Mouse (Mus musculus): Measurements from ENCODE around the gene Thap8. TPM values are rescaled to one million over a fixed set of nuclear protein-coding genes. Genes with fewer than 3 reads are reported as not detected.
"Not testable (repeated sequence)": the region's sequence is repeated elsewhere in the genome, so short reads cannot be mapped to it uniquely, and the experiment has no call there.

Gene Thap8
- polyA plus RNA-seq, 1 experiment from 2014 or later: 0.72 TPM

GRCm38 (mm10) chr7:30235625-30236024 is 44.3 kb upstream of the Thap8 start, which contains the start of gene Ovol3:
TSS of gene Ovol3 (minus strand) at chr7:30235725.
- Histone ChIP-seq H3K9ac (ENCODE audit: low read length) (no peak within 1 kb of the TSS), H3K4me3 (ENCODE audit: control insufficient read depth in 1 of 2, insufficient read depth in 1 of 2, low read depth in 1 of 2, low read length in 2 of 2) (no peak within 1 kb of the TSS), H3K4me2 (ENCODE audit: low read length) (no peak within 1 kb of the TSS), H3K27ac (replicated peaks in 1 of 2; ENCODE audit: control insufficient read depth in 1 of 2, insufficient read depth in 1 of 2, low read depth in 2 of 2, low read length in 2 of 2) (no peak within 1 kb of the TSS), H3K4me1 (ENCODE audit: control insufficient read depth in 2 of 2, insufficient read depth in 2 of 2, low read length in 2 of 2) (peaks cover 3 to 9% of the 10 kb centered on the region in 2 experiments; a peak in 3 of 4 replicates), H3K9me3 (ENCODE audit: control insufficient read depth, low read length) (no peaks in the 10 kb centered on the region), H3K27me3 (ENCODE audit: control insufficient read depth, insufficient read depth, low read length) (no peaks in the 10 kb centered on the region), H3K36me3 (ENCODE audit: control insufficient read depth, insufficient read depth, low read length) (peaks cover 24% of the 10 kb centered on the region)
- no peak for ATAC-seq (ENCODE audit: insufficient number of reproducible peaks, insufficient read depth, low FRiP score, low read depth)
- 79% methylated on average over 4 of the region's 4 CpGs for WGBS

GRCm38 (mm10) chr7:30237374-30237773 is 42.5 kb upstream of the Thap8 start:
- H3K9ac ChIP-seq (ENCODE audit: low read length); H3K27me3 ChIP-seq (ENCODE audit: control insufficient read depth, insufficient read depth, low read length); H3K4me1 ChIP-seq (ENCODE audit: control insufficient read depth in 2 of 2, insufficient read depth in 2 of 2, low read length in 2 of 2); H3K4me2 ChIP-seq (ENCODE audit: low read length); H3K9me3 ChIP-seq (ENCODE audit: control insufficient read depth, low read length); ATAC-seq (ENCODE audit: insufficient number of reproducible peaks, insufficient read depth, low FRiP score, low read depth); H3K27ac ChIP-seq (replicated peaks in 1 of 2; ENCODE audit: control insufficient read depth in 1 of 2, insufficient read depth in 1 of 2, low read depth in 2 of 2, low read length in 2 of 2); H3K4me3 ChIP-seq (ENCODE audit: control insufficient read depth in 1 of 2, insufficient read depth in 1 of 2, low read depth in 1 of 2, low read length in 2 of 2): not testable (repeated sequence)
- H3K36me3 ChIP-seq (ENCODE audit: control insufficient read depth, insufficient read depth, low read length): peaks cover 37% of the 10 kb centered on the region
- 84% methylated on average over 3 of the region's 3 CpGs for WGBS

GRCm38 (mm10) chr7:30251956-30252954 is 27.6 kb upstream of the Thap8 start:
- 85% methylated on average over 12 of the region's 12 CpGs for WGBS
- no peak overlapping the region for H3K27ac ChIP-seq (replicated peaks in 1 of 2; ENCODE audit: control insufficient read depth in 1 of 2, insufficient read depth in 1 of 2, low read depth in 2 of 2, low read length in 2 of 2)
- peaks cover 44% of the 10 kb centered on the region for H3K36me3 ChIP-seq (ENCODE audit: control insufficient read depth, insufficient read depth, low read length)
- H3K4me3 ChIP-seq (ENCODE audit: control insufficient read depth in 1 of 2, insufficient read depth in 1 of 2, low read depth in 1 of 2, low read length in 2 of 2): no peak overlapping the region
- no peak overlapping the region for H3K9ac ChIP-seq (ENCODE audit: low read length)
- 0 out of 2 replicates have a peak, but pooled peaks have one; percentile 45 for ATAC-seq (ENCODE audit: insufficient number of reproducible peaks, insufficient read depth, low FRiP score, low read depth)
- H3K4me2 ChIP-seq (ENCODE audit: low read length): no peak overlapping the region
- H3K4me1 ChIP-seq (ENCODE audit: control insufficient read depth in 2 of 2, insufficient read depth in 2 of 2, low read length in 2 of 2): no peaks in the 10 kb centered on the region
- H3K27me3 ChIP-seq (ENCODE audit: control insufficient read depth, insufficient read depth, low read length): no peaks in the 10 kb centered on the region
- no peaks in the 10 kb centered on the region for H3K9me3 ChIP-seq (ENCODE audit: control insufficient read depth, low read length)

DNA sequence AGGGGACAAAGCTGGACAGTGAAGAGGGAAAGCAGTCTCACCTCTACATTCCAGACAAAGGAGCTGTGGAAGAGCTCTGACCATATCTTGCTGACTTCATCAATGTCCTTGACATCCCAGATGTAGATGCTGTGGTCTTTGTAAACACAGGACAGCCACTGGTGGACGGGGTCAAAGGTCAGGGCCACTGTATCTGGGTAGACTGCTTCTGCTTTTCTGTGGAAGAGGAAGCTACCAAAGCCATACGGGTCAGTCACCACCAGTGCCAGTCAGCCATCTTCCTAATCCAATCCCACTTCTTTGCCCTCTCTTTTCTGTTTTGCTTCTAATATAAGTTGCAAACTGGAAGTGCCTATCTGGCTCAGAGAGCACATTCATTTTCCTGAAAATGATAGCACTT is 14.9 kb upstream of the Thap8 start:
- no peak for ATAC-seq (ENCODE audit: insufficient number of reproducible peaks, insufficient read depth, low FRiP score, low read depth)
- Histone ChIP-seq H3K27ac (replicated peaks in 1 of 2; ENCODE audit: control insufficient read depth in 1 of 2, insufficient read depth in 1 of 2, low read depth in 2 of 2, low read length in 2 of 2) (no peak overlapping the region), H3K27me3 (ENCODE audit: control insufficient read depth, insufficient read depth, low read length) (no peaks in the 10 kb centered on the region), H3K9me3 (ENCODE audit: control insufficient read depth, low read length) (no peaks in the 10 kb centered on the region), H3K36me3 (ENCODE audit: control insufficient read depth, insufficient read depth, low read length) (peaks cover 54% of the 10 kb centered on the region), H3K4me2 (ENCODE audit: low read length) (no peak overlapping the region), H3K4me3 (ENCODE audit: control insufficient read depth in 1 of 2, insufficient read depth in 1 of 2, low read depth in 1 of 2, low read length in 2 of 2) (no peak overlapping the region), H3K4me1 (ENCODE audit: control insufficient read depth in 2 of 2, insufficient read depth in 2 of 2, low read length in 2 of 2) (peaks cover 0 to 6% of the 10 kb centered on the region in 2 experiments; a peak in 2 of 4 replicates), H3K9ac (ENCODE audit: low read length) (no peak overlapping the region)
- WGBS: 71% methylated on average over 2 of the region's 2 CpGs

GRCm38 (mm10) chr7:30265531-30265930 is 14.4 kb upstream of the Thap8 start:
- no peak overlapping the region for H3K27ac ChIP-seq (replicated peaks in 1 of 2; ENCODE audit: control insufficient read depth in 1 of 2, insufficient read depth in 1 of 2, low read depth in 2 of 2, low read length in 2 of 2)
- H3K27me3 ChIP-seq (ENCODE audit: control insufficient read depth, insufficient read depth, low read length): no peaks in the 10 kb centered on the region
- no peak for ATAC-seq (ENCODE audit: insufficient number of reproducible peaks, insufficient read depth, low FRiP score, low read depth)
- peaks cover 59% of the 10 kb centered on the region for H3K36me3 ChIP-seq (ENCODE audit: control insufficient read depth, insufficient read depth, low read length)
- H3K4me1 ChIP-seq (ENCODE audit: control insufficient read depth in 2 of 2, insufficient read depth in 2 of 2, low read length in 2 of 2): peaks cover 0 to 6% of the 10 kb centered on the region in 2 experiments; a peak in 2 of 4 replicates
- no peak overlapping the region for H3K4me3 ChIP-seq (ENCODE audit: control insufficient read depth in 1 of 2, insufficient read depth in 1 of 2, low read depth in 1 of 2, low read length in 2 of 2)
- no peak overlapping the region for H3K4me2 ChIP-seq (ENCODE audit: low read length)
- H3K9me3 ChIP-seq (ENCODE audit: control insufficient read depth, low read length): no peaks in the 10 kb centered on the region
- H3K9ac ChIP-seq (ENCODE audit: low read length): no peak overlapping the region
- 88% methylated on average over 5 of the region's 5 CpGs for WGBS

- H3K27ac ChIP-seq (replicated peaks in 1 of 2; ENCODE audit: control insufficient read depth in 1 of 2, insufficient read depth in 1 of 2, low read depth in 2 of 2, low read length in 2 of 2): no peak overlapping the region
- peaks cover 0 to 6% of the 10 kb centered on the region in 2 experiments; a peak in 2 of 4 replicates for H3K4me1 ChIP-seq (ENCODE audit: control insufficient read depth in 2 of 2, insufficient read depth in 2 of 2, low read length in 2 of 2)
- H3K4me2 ChIP-seq (ENCODE audit: low read length): no peak overlapping the region
- H3K36me3 ChIP-seq (ENCODE audit: control insufficient read depth, insufficient read depth, low read length): peaks cover 63% of the 10 kb centered on the region
- no peaks in the 10 kb centered on the region for H3K27me3 ChIP-seq (ENCODE audit: control insufficient read depth, insufficient read depth, low read length)
- H3K9ac ChIP-seq (ENCODE audit: low read length): no peak overlapping the region
- no peaks in the 10 kb centered on the region for H3K9me3 ChIP-seq (ENCODE audit: control insufficient read depth, low read length)
- 92% methylated on average over 7 of the region's 7 CpGs for WGBS
- no peak for ATAC-seq (ENCODE audit: insufficient number of reproducible peaks, insufficient read depth, low FRiP score, low read depth)
- H3K4me3 ChIP-seq (ENCODE audit: control insufficient read depth in 1 of 2, insufficient read depth in 1 of 2, low read depth in 1 of 2, low read length in 2 of 2): no peak overlapping the region
These were observed 14.0 kb upstream of the Thap8 start for GRCm38 (mm10) chr7:30265935-30266334.

DNA sequence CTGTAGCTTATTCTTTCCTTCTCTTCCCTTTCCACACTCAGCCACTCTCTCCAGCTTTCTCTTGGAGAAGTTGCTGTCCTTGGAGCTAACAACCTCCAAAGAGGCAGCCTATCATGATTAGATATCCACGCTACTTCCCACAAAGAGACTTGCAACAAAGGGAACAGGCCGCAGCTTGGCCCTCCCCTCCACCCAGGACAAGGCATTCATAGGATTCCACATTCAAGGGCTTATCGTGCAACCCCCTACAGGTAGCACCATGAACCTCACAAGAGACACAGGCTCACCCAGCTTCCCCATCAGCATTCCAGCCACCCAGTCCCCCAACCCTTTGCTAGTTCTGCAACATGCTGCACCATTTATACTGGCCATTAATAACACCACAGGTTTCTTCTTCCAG is 13.1 kb upstream of the Thap8 start:
- 24% methylated on average over 3 of the region's 3 CpGs for WGBS
- no peak for ATAC-seq (ENCODE audit: insufficient number of reproducible peaks, insufficient read depth, low FRiP score, low read depth)

More for the DNA sequence above, 13.1 kb upstream of the Thap8 start:
- Histone ChIP-seq H3K36me3 (ENCODE audit: control insufficient read depth, insufficient read depth, low read length) (peaks cover 66% of the 10 kb centered on the region), H3K9ac (ENCODE audit: low read length) (peak overlapping the region; percentile 14; the same call in 1 of the 2 replicates), H3K4me2 (ENCODE audit: low read length) (no peak overlapping the region), H3K27ac (replicated peaks in 1 of 2; ENCODE audit: control insufficient read depth in 1 of 2, insufficient read depth in 1 of 2, low read depth in 2 of 2, low read length in 2 of 2) (peak overlapping the region; percentile 4 to 48; a peak in 3 of 4 replicates), H3K27me3 (ENCODE audit: control insufficient read depth, insufficient read depth, low read length) (no peaks in the 10 kb centered on the region), H3K4me3 (ENCODE audit: control insufficient read depth in 1 of 2, insufficient read depth in 1 of 2, low read depth in 1 of 2, low read length in 2 of 2) (no peak overlapping the region), H3K4me1 (ENCODE audit: control insufficient read depth in 2 of 2, insufficient read depth in 2 of 2, low read length in 2 of 2) (peaks cover 0 to 6% of the 10 kb centered on the region in 2 experiments; a peak in 2 of 4 replicates), H3K9me3 (ENCODE audit: control insufficient read depth, low read length) (no peaks in the 10 kb centered on the region)
